Mouse (Mus musculus) G1E (cell line): ENCODE results near the gene Atic.

ENCODE experiments used
- CTCF ChIP-seq: IDR thresholded peaks from 2 replicates; pipeline ENCODE4 v1.5.1; 2012; ENCODE audit warnings: low read depth, low read length, inconsistent platforms, mixed read lengths
- GATA2 ChIP-seq: IDR thresholded peaks from 2 replicates; pipeline ENCODE4 v1.6.1; 2012; ENCODE audit warnings: low read depth, low read length, inconsistent platforms, borderline replicate concordance

DNA sequence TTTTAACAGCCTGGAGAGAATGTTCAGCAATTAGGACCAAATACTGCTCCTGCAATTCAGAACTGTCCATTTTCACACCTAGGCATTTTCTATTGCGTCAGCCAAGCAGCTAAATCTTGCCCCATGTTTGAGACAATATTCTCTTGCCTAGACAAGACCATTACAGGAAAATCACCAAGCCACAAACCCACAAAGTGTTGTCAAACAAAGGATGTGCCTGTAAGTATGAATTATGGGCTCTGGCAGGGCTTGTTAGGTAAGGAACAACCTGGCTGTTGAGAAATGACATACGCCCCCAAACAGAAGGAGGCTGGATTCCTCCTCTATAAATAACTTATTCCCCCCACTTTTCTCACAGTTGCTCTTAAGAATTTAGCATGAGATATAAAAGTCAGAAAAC lies 64.6 kb downstream of the Atic start:
- TF ChIP-seq CTCF = no peak
- no peak for TF ChIP-seq GATA2
